Mouse (Mus musculus) MEL-GATA-1-ER (cell line): Measurements from ENCODE around the gene Klf12.

Experiments
- DNase-seq: peaks from one replicate; pipeline ENCODE4 v3.0.0-alpha.2; 2012; ENCODE audit warnings: low read depth; ENCODE audit errors: extremely low read depth

Gene Klf12

DNA sequence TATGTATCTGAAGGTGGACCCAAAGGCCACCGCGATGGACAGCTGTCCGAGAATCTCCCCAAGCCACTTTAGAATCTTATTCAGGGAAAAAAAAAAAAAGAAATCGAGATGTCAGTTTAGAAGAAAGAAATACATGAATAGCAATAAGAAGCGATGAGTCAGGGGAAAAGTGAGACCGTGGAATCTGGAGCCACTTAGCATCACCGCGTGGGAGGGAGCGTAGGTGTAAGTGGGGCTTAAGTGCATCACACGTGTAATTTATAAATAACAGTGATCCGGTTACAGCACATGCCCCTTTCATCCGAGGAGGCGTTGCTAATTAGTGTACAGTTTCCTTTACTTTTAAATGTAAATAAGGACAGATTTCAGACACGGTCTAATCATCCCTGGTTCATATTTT, 390.4 kb downstream of the Klf12 start:
- no peak for DNase-seq

DNA sequence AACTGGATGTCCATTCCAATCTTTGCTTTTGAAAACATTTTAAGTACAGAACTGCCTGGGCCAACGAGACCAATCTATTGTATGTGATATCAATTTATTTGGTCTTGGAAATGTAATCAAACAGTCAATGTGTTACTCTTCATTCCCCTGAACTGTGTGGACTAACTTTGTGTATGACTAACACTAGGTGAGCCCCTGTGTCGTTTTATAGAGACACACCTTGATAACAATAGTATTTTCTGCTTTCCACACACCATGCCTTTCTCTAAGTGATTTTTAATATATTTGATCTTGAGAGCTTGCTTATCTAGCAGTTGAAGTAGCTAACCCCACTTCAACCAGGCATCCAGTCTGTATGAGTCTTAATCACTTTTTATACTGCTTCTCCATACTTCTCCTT, 398.0 kb downstream of the Klf12 start:
- DNase-seq, result no peak

DNA sequence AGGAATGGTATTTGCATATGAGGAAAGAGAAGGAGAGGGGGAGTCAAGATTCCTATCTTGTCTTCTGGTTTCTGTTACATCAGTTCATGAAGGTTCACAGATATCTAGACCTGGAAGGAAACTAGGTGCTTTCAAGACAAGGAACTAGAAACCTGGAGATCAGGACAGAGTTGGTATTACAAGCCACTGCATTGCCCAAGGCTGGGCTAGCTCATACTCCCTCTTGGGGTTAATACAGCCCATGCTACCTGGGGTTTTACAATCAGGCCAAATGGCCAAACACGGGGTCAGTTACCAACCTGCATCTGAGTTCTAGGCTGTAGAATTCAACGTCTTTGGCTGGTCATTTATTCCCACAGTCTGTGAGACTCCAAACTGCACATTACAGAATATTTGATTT, 398.9 kb downstream of the Klf12 start:
- no peak for DNase-seq

DNA sequence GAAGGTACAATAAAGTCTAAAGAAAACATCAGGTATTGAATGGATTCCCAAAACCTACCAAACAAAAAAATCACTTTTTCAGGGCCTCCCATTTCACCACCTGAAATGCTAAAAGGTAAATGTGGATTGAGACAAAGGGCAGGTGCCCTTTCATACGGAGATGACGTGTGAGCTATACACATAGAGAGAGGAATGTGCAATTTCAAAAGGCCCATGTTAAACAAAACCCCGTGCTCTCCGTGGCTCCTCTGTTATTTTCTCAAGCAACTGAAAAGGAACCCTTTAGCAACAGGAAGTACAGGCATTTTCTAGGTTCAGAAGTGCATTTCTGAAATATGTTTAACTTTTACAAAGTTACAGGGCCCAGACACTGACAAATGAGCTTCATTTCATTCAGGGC, 399.4 kb downstream of the Klf12 start:
- DNase-seq, result no peak

DNA sequence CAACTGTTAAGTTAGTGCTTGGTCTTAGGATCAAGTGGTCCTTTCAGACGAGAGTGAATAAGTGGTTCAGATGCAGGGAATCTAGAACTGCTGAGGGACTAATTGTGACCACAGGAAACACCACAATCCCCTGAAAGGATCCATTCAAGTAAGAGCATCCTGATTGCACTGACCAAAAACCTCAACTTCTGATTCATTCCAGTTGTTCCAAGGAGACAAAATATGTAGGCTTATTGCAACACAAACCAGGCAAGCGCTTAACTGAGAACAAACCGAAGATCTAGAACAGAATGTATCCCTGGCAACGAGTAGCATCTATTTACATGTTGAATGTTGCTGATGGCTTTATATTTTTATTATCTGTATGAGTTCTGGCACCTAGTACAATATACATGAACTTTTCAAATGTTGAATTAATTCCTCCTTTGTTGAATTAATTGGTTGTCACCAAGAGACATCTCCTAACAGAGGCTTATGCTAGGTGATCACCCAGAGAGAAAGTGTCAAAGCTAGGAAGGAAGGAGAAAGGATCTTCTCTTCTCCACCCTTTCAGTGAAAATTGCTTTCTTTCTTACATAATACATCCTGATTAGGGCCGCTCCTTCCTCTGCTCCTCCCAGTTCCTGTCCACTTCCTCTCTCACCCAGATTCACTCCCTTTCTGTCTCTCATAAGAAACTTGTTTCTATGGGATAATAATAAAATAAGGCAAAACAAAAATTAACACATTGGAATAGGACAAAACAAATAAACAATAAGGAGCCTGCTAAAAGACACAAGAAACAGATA, 407.5 kb downstream of the Klf12 start:
- DNase-seq, result no peak

DNA sequence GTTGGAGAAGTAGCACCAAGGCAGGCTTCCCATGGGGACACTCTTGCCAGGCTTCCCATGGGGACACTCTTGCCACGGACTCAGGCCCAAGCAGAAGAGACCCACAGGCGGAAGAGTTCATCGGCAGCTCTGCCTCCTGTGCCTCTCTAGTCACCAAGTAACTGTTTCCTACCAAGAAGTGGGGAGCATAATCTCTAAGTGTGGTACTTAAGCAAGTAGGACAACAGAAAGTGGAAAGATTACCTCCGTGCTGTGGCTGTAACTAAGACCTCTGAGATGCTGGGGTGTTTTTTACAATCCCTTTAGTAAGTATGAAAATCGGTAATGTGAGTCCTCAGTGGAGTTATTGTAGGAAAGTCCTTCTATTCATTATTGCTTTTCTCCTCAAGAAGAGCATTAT, 410.8 kb downstream of the Klf12 start:
- no peak for DNase-seq

DNA sequence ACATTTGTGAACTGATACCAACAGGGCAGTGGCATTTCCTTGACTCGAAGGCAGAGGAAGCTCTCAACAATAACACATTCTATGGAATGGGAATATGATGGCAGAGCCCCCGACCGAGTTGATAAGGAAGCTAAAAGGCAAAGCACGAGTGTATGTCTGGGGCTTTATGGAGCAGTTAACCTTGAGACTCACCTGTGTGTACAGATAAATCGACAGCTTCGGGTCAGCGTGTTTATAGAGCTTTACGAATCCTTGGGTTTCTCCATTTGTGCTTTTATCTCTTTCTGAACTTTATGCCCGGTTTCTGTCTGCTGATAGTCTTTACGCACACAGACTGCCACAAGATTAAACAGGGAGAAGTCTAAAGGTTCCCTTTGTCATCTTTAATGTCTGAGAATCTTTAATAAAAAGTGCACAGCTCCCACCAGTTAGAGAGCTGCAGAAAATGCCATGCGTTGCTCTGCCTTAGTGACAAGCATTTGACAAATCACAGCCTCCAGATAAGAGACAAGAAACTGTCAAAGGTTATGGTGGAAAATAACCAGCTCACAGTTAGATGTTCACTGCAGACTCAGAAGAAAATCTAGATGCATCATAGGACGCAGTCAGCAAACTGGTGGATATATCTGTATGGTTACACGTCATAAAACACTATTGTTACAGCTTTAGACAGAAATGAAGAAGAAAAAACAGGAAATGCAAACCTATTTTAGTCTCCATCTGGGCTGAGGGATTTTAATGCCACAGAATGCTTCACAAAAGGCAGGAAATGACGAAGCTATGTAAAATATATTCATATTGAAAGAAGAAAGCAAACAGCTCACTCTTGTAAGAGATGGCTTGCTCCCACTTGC, 428.1 kb downstream of the Klf12 start:
- DNase-seq, result no peak

DNA sequence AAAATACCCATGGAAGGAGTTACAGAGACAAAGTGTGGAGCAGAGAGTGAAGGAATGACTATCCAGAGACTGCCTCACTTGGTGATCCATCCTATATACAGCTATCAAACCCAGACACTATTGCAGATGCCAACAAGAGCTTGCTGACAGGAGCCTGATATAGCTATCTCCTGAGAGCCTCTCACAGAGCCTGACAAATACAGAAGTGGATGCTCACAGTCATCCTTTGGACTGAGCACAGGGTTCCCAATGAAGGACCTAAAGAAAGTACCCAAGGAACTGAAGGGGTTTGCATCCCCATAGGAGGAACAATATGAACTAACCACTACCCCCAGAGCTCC, 430.0 kb downstream of the Klf12 start:
- peak; percentile 53 for DNase-seq

DNA sequence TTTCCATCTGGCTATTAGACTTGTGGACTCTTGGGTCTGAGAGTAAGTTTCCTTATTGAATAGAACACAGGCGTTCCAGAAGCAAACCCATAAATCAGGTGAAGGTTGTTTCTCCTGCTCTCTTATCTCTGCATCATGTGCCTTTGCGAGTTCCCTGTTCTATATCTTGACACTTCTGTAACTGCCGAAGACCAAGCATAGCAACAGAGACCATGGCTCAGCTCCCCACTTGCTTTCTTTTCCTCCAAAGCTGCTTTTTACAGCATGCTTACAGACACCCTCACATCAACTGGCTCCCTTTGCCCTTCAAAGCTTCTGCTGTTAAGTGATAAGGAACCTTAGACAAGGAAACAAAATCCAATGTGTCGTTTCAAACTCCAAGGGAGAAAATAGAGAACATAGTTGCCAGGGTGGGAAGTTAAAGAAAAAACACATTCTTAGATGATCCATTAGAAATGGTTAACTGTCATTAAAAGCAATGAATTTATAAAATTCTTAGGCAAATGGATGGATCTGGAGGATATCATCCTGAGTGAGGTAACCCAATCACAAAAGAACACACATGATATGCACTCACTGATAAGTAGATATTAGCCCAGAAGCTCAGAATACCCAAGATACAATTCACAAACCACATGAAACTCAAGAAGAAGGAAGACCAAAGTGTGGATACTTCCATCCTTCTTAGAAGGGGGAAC, 430.6 kb downstream of the Klf12 start:
- DNase-seq, result peak; percentile 75

DNA sequence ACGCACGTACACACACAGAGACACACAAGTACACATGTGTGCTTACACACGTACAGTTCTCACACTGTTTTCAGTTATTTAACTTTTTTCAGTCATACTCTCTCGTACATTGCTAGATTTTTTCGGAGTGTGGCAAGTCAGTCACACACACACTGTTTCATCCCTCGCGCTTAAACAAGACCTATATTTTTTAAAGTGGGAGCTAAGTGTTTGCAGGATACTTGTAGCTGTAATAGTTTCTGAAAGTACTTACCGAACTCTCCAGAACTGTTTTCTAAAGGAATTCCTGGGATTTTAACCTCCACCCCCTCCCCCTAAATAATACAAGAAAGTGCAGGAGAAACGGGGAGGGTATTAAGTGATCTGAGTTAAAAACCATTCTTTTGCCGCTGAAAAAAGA, 434.1 kb downstream of the Klf12 start:
- no peak for DNase-seq

DNA sequence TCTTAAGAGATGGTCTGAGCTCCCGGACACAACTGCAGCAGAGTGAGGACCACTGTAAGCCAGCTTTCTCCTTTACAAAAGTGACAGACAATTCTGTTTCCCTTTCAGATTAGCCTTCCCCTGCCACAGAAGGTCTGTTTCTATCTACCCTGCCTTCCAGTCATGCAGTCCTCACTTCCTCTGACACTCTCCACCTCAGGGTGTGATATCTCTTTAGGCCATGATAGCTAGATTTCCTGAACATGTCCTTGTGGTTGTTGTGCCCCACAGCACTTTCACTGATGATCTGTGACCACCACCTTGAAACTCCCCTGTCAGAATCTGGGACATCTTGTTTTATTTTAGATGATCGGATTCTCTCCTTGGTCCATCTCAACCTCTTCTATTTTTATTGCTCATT, 437.0 kb downstream of the Klf12 start:
- DNase-seq, result peak; percentile 94

DNA sequence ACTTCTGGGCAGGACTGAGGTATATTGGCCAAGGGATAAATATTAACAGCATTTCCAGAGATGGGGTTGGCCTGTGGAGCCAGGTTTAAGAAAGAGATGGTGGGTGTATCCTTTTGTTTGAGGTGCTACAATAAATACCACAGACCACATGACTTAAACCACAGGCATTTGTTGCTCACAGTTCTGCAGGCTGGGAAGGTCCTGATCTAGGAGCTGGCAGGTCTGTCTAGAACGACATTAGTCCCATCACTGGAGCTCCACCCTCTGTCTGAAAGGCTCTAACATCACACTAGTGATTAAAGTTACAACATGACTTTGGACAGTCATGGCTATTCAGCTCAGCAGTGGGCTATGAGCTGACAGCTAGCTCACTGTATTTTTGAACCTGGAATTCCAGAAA, 457.8 kb downstream of the Klf12 start:
- no peak for DNase-seq
